Mouse (Mus musculus) embryonic fibroblast, embryonic 13.5 days (primary cell): ENCODE results near the gene Mast1.

Experiments used
- CTCF ChIP-seq: IDR thresholded peaks from 2 replicates; pipeline ENCODE4 v1.5.1; 2011; ENCODE audit warnings: mild to moderate bottlenecking, control low read depth, low read length, moderate library complexity, borderline replicate concordance; ENCODE audit not compliant: insufficient read depth
- POLR2A ChIP-seq: IDR thresholded peaks from 2 replicates; pipeline ENCODE4 v1.6.1; 2011; ENCODE audit warnings: low read depth, mild to moderate bottlenecking, control low read depth, low read length, moderate library complexity

DNA sequence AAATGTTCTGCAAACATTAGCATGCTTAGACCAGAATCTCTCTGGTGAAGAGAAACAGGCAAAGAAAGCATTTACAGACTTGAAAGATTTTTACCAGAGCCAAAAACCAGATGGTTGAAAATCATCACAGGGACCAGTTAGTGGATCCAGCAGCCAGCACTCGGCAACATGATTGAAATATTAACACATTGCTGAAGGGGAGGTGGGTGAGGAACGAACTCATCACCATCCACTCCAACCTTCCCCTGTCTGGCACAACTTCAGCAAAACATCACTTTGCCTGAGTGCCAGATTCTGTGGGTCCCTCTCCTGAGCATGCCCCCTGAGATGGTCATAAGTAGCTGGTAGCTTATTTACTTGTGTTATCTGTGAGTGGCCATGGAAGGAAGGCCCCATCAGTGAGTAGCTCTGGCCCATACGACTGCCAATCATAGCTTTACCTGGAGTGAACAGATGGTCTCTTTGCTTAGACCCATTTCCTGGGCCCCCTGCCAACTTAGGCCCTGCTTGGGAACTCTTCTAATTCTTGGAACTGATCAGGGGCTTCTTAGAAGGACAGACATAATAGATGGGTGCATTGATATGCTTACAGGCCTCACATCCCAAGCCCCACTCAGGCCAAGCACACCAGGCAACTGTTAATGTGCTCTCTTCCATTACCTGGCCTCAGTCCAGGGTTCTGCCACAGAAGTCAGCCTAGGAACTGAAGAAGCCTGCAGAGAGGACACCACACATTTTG is 59.7 kb downstream of the Mast1 start:
- TF ChIP-seq CTCF (no peak), POLR2A (no peak)
